Mouse (Mus musculus) lung, embryonic 16.5 days (tissue): ENCODE data around the gene Klhl5. TPM values are rescaled to one million over a fixed set of nuclear protein-coding genes. Genes with fewer than 3 reads are reported as not detected.
A peak's percentile ranks its signal among the peaks of the same experiment; 100 is the strongest.

ENCODE experiments used
- ATAC-seq: fragments of 200-750 bp; cut with Nextera tagmentation; 2 replicates; pipeline ENCODE4 v1.8.0; 2017; ENCODE audit warnings: low read depth, mild to moderate bottlenecking, moderate library complexity
- H3K27ac ChIP-seq: fragments of 300-500 bp; sonication (generic); 2 replicates; pipeline ENCODE4 v1.5.1; 2014; ENCODE audit warnings: mild to moderate bottlenecking, control low read depth, low read length
- H3K27me3 ChIP-seq: fragments of 300-500 bp; sonication (generic); 2 replicates; pipeline ENCODE4 v1.6.1; 2014; ENCODE audit warnings: low read depth, low read length, mixed read lengths; ENCODE audit not compliant: control insufficient read depth, insufficient read depth
- H3K36me3 ChIP-seq: fragments of 300-500 bp; sonication (generic); 2 replicates; pipeline ENCODE4 v1.6.1; 2014; ENCODE audit warnings: low read length; ENCODE audit not compliant: control insufficient read depth, insufficient read depth
- H3K4me1 ChIP-seq: fragments of 300-500 bp; sonication (generic); replicated peaks from 2 replicates; pipeline ENCODE4 v1.6.1; 2014; ENCODE audit warnings: low read length, mixed read lengths; ENCODE audit not compliant: control insufficient read depth, insufficient read depth
- H3K4me2 ChIP-seq: fragments of 300-500 bp; sonication (generic); 2 replicates; pipeline ENCODE4 v1.6.1; 2014; ENCODE audit warnings: low read depth, low read length, control low read depth
- H3K4me3 ChIP-seq: fragments of 300-500 bp; sonication (generic); 2 replicates; pipeline ENCODE4 v1.5.1; 2014; ENCODE audit warnings: mild to moderate bottlenecking, low read length, control low read depth
- H3K9ac ChIP-seq: fragments of 300-500 bp; sonication (generic); 2 replicates; pipeline ENCODE4 v1.6.1; 2014; ENCODE audit warnings: low read length, control low read depth
- H3K9me3 ChIP-seq: fragments of 300-500 bp; sonication (generic); 2 replicates; pipeline ENCODE4 v1.6.1; 2016; ENCODE audit warnings: low read length; ENCODE audit not compliant: control insufficient read depth
- WGBS: fragments of 180-500 bp; shearing (Covaris S2); extraction: QIAGEN DNeasy Blood & Tissue Kit; methylation state at CpG from one replicate; pipeline ENCODE4 v1.1.7; 2014; 5-methylcytosine and 5-hydroxymethylcytosine counted together
- polyA plus RNA-seq: library from polyadenylated mRNA; unstranded; fragments of >200 nt; fragmentation: Nextera tagmentation; extraction: Ambion mirVana; gene quantifications from 2 replicates; pipeline ENCODE4 v1.2.1, GENCODE M21; 2015

The Klhl5 gene
- polyA plus RNA-seq, 1 experiment from 2014 or later, result 24.9 TPM

DNA sequence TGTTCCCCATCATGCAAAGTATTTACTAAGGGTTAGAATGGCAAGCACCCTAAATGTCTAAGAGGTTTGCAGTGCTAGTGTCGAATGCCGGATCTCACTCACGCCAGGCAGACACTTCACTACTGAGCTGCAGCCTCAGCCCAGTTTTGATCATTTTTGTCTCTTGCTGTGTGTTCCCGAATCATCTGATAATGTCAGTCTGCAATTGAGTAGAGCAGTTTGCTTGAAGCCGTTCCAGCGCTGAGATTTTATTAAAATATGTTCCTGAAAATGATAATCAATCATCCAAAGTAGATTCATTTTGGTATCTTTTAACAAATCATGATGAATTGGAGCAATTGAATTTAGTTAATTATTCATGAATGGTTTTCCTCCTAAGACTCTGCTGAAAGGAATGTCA, 39.4 kb downstream of the Klhl5 start:
- Histone ChIP-seq H3K4me2 (no peak overlapping the region), H3K27me3 (no peaks in the 10 kb centered on the region), H3K9ac (no peak overlapping the region), H3K4me3 (no peak overlapping the region), H3K4me1 (no peaks in the 10 kb centered on the region; the same call in 1 of the 2 replicates), H3K27ac (no peak overlapping the region), H3K36me3 (peaks cover 24% of the 10 kb centered on the region), H3K9me3 (no peaks in the 10 kb centered on the region)
- WGBS, result 72% methylated on average over 6 of the region's 6 CpGs
- no peak for ATAC-seq

GRCm38 (mm10) chr5:65149706-65150105, 42.4 kb downstream of the Klhl5 start:
- H3K9me3 ChIP-seq, result no peaks in the 10 kb centered on the region
- H3K36me3 ChIP-seq, result peaks cover 23% of the 10 kb centered on the region
- WGBS, result 90% methylated on average over 6 of the region's 6 CpGs
- no peak overlapping the region for H3K4me2 ChIP-seq
- no peaks in the 10 kb centered on the region; the same call in 1 of the 2 replicates for H3K4me1 ChIP-seq
- no peaks in the 10 kb centered on the region for H3K27me3 ChIP-seq
- ATAC-seq, result no peak
- H3K27ac ChIP-seq, result no peak overlapping the region
- H3K4me3 ChIP-seq, result no peak overlapping the region
- H3K9ac ChIP-seq, result no peak overlapping the region

GRCm38 (mm10) chr5:65150376-65150955, 43.1 kb downstream of the Klhl5 start:
- no peak overlapping the region for H3K9ac ChIP-seq
- no peaks in the 10 kb centered on the region for H3K27me3 ChIP-seq
- H3K27ac ChIP-seq, result no peak overlapping the region
- no peaks in the 10 kb centered on the region for H3K9me3 ChIP-seq
- peak; percentile 85 for ATAC-seq
- H3K4me2 ChIP-seq, result no peak overlapping the region
- 57% methylated on average over 8 of the region's 8 CpGs for WGBS
- H3K4me1 ChIP-seq, result no peaks in the 10 kb centered on the region; the same call in 1 of the 2 replicates
- H3K36me3 ChIP-seq, result peaks cover 18% of the 10 kb centered on the region
- H3K4me3 ChIP-seq, result no peak overlapping the region

- no peak overlapping the region for H3K4me2 ChIP-seq
- no peak overlapping the region for H3K9ac ChIP-seq
- H3K9me3 ChIP-seq, result no peaks in the 10 kb centered on the region
- no peak overlapping the region for H3K4me3 ChIP-seq
- H3K36me3 ChIP-seq, result peaks cover 18% of the 10 kb centered on the region
- H3K27ac ChIP-seq, result no peak overlapping the region
- H3K4me1 ChIP-seq, result no peaks in the 10 kb centered on the region; the same call in 1 of the 2 replicates
- no peaks in the 10 kb centered on the region for H3K27me3 ChIP-seq
- WGBS, result 80% methylated on average over 3 of the region's 3 CpGs
- no peak for ATAC-seq
These were observed 43.9 kb downstream of the Klhl5 start for GRCm38 (mm10) chr5:65151276-65151675.

DNA sequence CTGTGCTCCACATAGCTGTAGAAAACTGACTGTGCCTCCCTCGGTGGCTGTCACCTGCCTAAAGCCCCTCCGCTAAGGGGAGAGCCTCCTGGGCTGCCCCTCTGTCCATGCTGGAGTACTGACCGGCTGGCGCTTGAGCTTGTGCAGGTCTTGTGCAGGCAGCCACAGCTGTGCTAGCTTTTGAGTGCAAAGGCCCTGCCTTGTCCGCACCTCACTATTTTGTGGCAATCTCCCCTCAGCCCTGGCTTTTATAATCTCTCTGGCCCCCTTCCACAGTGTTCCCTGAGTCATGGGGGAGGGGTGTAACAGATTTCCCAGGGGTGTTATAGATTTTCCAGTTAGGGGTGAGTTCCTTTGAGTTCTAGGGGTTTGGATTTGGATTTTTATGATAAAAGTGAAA, 44.4 kb downstream of the Klhl5 start:
- Histone ChIP-seq H3K9ac (no peak overlapping the region), H3K4me3 (no peak overlapping the region), H3K27ac (no peak overlapping the region), H3K36me3 (peaks cover 18% of the 10 kb centered on the region), H3K9me3 (peaks cover under 1% of the 10 kb centered on the region; the same call in 1 of the 2 replicates), H3K4me1 (no peaks in the 10 kb centered on the region; the same call in 1 of the 2 replicates), H3K27me3 (no peaks in the 10 kb centered on the region), H3K4me2 (no peak overlapping the region)
- 81% methylated on average over 5 of the region's 5 CpGs for WGBS
- ATAC-seq, result no peak

GRCm38 (mm10) chr5:65154287-65154686, 46.9 kb downstream of the Klhl5 start:
- H3K4me2 ChIP-seq, result no peak overlapping the region
- no peak overlapping the region for H3K9ac ChIP-seq
- peaks cover 2% of the 10 kb centered on the region; the same call in 1 of the 2 replicates for H3K9me3 ChIP-seq
- no peak overlapping the region for H3K4me3 ChIP-seq
- no peaks in the 10 kb centered on the region for H3K27me3 ChIP-seq
- H3K27ac ChIP-seq, result no peak overlapping the region
- 68% methylated on average over 6 of the region's 6 CpGs for WGBS
- peaks cover 4% of the 10 kb centered on the region; the same call in 1 of the 2 replicates for H3K4me1 ChIP-seq
- ATAC-seq, result no peak
- H3K36me3 ChIP-seq, result peaks cover 6% of the 10 kb centered on the region; the same call in 1 of the 2 replicates

DNA sequence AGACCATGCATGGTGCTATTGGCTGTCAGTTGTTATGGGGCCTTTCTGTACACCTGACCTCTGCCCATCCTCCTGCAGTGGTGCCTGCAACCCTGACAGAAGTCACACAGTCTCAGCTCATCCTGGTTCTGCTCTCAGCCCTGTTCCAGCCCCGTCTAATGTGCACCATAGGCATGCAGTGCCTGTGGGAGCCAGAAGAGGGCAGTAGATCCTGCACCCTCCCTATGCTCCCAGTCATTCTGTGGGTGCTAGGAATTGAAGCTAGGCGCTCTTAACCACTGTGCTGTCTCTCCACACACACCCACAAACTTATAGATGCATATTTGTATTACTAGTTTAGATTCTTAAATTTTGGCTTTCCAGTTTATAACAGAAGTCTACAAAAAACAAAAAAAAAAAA, 49.5 kb downstream of the Klhl5 start:
- H3K27ac ChIP-seq, result no peak overlapping the region
- ATAC-seq, result no peak
- 0 out of 2 replicates have a peak, but pooled peaks cover 4% of the 10 kb centered on the region for H3K4me1 ChIP-seq
- H3K36me3 ChIP-seq, result peaks cover 6% of the 10 kb centered on the region; the same call in 1 of the 2 replicates
- H3K4me2 ChIP-seq, result no peak overlapping the region
- H3K27me3 ChIP-seq, result no peaks in the 10 kb centered on the region
- WGBS, result 76% methylated on average over 2 of the region's 2 CpGs
- H3K9ac ChIP-seq, result no peak overlapping the region
- peaks cover 2% of the 10 kb centered on the region; the same call in 1 of the 2 replicates for H3K9me3 ChIP-seq
- no peak overlapping the region for H3K4me3 ChIP-seq

- WGBS, result 45% methylated on average over 22 of the region's 22 CpGs
- no peak overlapping the region; the same call in 1 of the 2 replicates for H3K9ac ChIP-seq
- peak overlapping the region; percentile 85 for H3K27ac ChIP-seq
- peaks cover 2% of the 10 kb centered on the region; the same call in 1 of the 2 replicates for H3K9me3 ChIP-seq
- H3K4me3 ChIP-seq, result no peak overlapping the region
- H3K36me3 ChIP-seq, result peaks cover 9% of the 10 kb centered on the region; the same call in 1 of the 2 replicates
- H3K27me3 ChIP-seq, result no peaks in the 10 kb centered on the region
- peak; percentile 85 for ATAC-seq
- 0 out of 2 replicates have a peak overlapping the region, but pooled peaks have one; percentile 15 for H3K4me2 ChIP-seq
- 0 out of 2 replicates have a peak, but pooled peaks cover 4% of the 10 kb centered on the region for H3K4me1 ChIP-seq
These were observed 50.4 kb downstream of the Klhl5 start for GRCm38 (mm10) chr5:65157412-65158381.
